Mouse (Mus musculus) natural killer cell, adult 2 months (primary cell): ENCODE measurements at regions not wholly inside any gene's neighbourhood (a gene's known extent, or its start where the extent isn't known, plus 50 kb on each side); places are given as distances from the start of the nearest gene placed in this dataset.

Source experiments
- DNase-seq, 2 experiments: peaks; one replicate each; pipeline ENCODE4 v3.0.0; 2022; ENCODE audit warnings: low spot score in 2 of 2

- DNase-seq = no peak
These were observed 104.6 kb downstream of the Ube2e3 start for GRCm38 (mm10) chr2:78972288-78973117.

GRCm38 (mm10) chr2:78973811-78974210, 105.9 kb downstream of the Ube2e3 start:
- DNase-seq = no peak

- DNase-seq = no peak
These were observed 106.9 kb downstream of the Ube2e3 start for GRCm38 (mm10) chr2:78974683-78975392.

GRCm38 (mm10) chr2:78975393-78975774, 107.5 kb downstream of the Ube2e3 start:
- no peak for DNase-seq

GRCm38 (mm10) chr2:78976084-78976483, 108.2 kb downstream of the Ube2e3 start:
- DNase-seq = no peak

GRCm38 (mm10) chr2:78977632-78978397, 109.9 kb downstream of the Ube2e3 start:
- peak in 1 of 2 experiments; percentile 6 for DNase-seq

GRCm38 (mm10) chr2:78980019-78980418, 112.1 kb downstream of the Ube2e3 start:
- no peak for DNase-seq

GRCm38 (mm10) chr2:78980661-78981229, 112.8 kb downstream of the Ube2e3 start:
- peak in 1 of 2 experiments; percentile 19 for DNase-seq

- no peak for DNase-seq
These were observed 115.4 kb downstream of the Ube2e3 start for GRCm38 (mm10) chr2:78983347-78983746.

GRCm38 (mm10) chr2:78983944-78984498, 116.1 kb downstream of the Ube2e3 start:
- no peak for DNase-seq

GRCm38 (mm10) chr2:78986984-78987383, 119.1 kb downstream of the Ube2e3 start:
- no peak for DNase-seq

GRCm38 (mm10) chr2:78987388-78987787, 119.5 kb downstream of the Ube2e3 start:
- no peak for DNase-seq

- DNase-seq = no peak
These were observed 120.3 kb downstream of the Ube2e3 start for GRCm38 (mm10) chr2:78988224-78988623.

- peak in 1 of 2 experiments; percentile 18 for DNase-seq
These were observed 127.1 kb downstream of the Ube2e3 start for GRCm38 (mm10) chr2:78994800-78995555.

- no peak for DNase-seq
These were observed 130.7 kb downstream of the Ube2e3 start for GRCm38 (mm10) chr2:78998637-78999036.

- no peak for DNase-seq
These were observed 131.5 kb downstream of the Ube2e3 start for GRCm38 (mm10) chr2:78999410-78999809.

- DNase-seq = peak in 1 of 2 experiments; percentile 35
These were observed 136.9 kb downstream of the Ube2e3 start for GRCm38 (mm10) chr2:79004862-79005261.

GRCm38 (mm10) chr2:79008642-79009041, 140.7 kb downstream of the Ube2e3 start:
- no peak for DNase-seq

GRCm38 (mm10) chr2:79009791-79010190, 141.9 kb downstream of the Ube2e3 start:
- no peak for DNase-seq

GRCm38 (mm10) chr2:79010273-79010672, 142.3 kb downstream of the Ube2e3 start:
- DNase-seq = no peak
